Mouse (Mus musculus) macrophage (primary cell): ENCODE data around the gene Piezo1. TPM values are rescaled to one million over a fixed set of nuclear protein-coding genes. Genes with fewer than 3 reads are reported as not detected.

ENCODE experiments used
- H3K27ac ChIP-seq: fragments of 350-480 bp; formaldehyde crosslinking; 2 replicates; pipeline ENCODE4 v1.9.0; 2021
- H3K36me3 ChIP-seq: fragments of 350-480 bp; formaldehyde crosslinking; 2 replicates; pipeline ENCODE4 v1.9.0; 2021; ENCODE audit errors: inconsistent target
- H3K4me3 ChIP-seq: fragments of 350-480 bp; formaldehyde crosslinking; 2 replicates; pipeline ENCODE4 v1.9.0; 2021; ENCODE audit errors: inconsistent target
- H3K79me2 ChIP-seq: fragments of 350-480 bp; formaldehyde crosslinking; 2 replicates; pipeline ENCODE4 v1.9.0; 2021; ENCODE audit errors: inconsistent target
- WGBS: methylation state at CpG from one replicate; pipeline ENCODE4 v1.1.7; 2026; ENCODE audit warnings: inconsistent platforms; ENCODE audit not compliant: missing documents; 5-methylcytosine and 5-hydroxymethylcytosine counted together
- polyA plus RNA-seq: library from polyadenylated mRNA; stranded (reverse); fragments of 250-400 nt; gene quantifications from 3 replicates; pipeline ENCODE4 v1.2.4, GENCODE M21; 2018; ENCODE audit warnings: inconsistent platforms
- total RNA-seq, 78 experiments: library from RNA; depleted of rRNA; stranded (reverse); fragments of 250-400 nt; gene quantifications; 1 replicate in 9 of 78; 2 replicates in 24 of 78; 3 replicates in 43 of 78; 4 replicates in 2 of 78; pipeline ENCODE4 v1.2.4; 2018; ENCODE audit warnings: inconsistent platforms in 56 of 78

Piezo1 gene
- 1,000 to 10,000 TPM in 3 of 26 experiments, 100 to 1,000 TPM in 22, 10 to 100 TPM in 1; 87.6 to 1,687 (median 236) TPM for total RNA-seq (2018; cell fraction: chromatin; rRNA removed)
- total RNA-seq (2018; cell fraction: cytosol; rRNA removed): 100 to 1,000 TPM in 1 of 26 experiments, 10 to 100 TPM in 25; 40.5 to 139 (median 66.7) TPM
- 100 to 1,000 TPM; 100 to 685 (median 171) TPM for total RNA-seq (2018; cell fraction: nucleus; rRNA removed)
- 43.2 to 134 TPM (median 57.2 TPM) in 3 replicates for polyA plus RNA-seq

DNA sequence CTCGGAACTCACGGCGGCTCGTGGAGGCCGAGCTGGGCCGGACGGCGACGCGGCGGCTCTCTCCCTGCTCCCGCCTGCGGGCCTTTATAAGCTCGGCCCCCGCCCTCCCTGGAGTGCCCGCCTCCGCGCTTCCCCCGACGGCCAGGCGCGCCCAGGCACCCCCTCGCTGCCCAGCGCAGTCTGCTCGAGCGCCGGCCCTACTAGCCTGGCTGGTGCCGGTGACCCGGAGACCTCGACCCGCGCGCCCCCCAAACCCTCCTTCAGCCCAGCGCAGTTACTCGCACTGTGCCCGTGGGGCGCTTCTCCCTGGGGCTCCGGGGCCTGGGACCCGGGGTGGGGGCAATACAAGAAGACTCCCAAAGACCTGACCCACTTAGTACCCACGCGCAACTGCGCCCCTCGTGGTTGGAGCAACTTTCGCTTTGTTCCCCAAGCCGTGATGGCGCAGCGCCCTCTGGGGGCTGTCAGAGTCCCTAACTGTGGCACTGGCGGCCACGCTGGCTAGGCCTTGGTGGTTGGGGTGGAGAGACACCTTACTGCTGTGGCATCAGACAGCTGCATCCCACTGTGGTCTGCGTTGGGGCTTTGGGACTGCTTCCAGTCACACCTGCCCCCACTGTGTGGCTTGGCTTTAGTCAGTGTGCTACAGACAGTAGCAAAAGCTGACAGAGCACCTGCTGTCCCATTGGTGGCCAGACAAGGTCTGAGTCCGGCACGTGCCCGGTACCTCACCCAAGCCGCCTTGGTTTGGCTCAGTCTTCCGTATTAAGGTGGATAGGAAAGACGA is at the start of gene Piezo1:
Piezo1 (minus strand) TSS at position 65 of the 787 bp plus-strand sequence.
- Histone ChIP-seq H3K4me3 (peak within 1 kb of the TSS; percentile 61), H3K36me3 (no peaks in the 10 kb centered on the region), H3K79me2 (peaks cover 41% of the 10 kb centered on the region), H3K27ac (peak within 1 kb of the TSS; percentile 69)
- 8% methylated on average over 56 of the region's 56 CpGs for WGBS

DNA sequence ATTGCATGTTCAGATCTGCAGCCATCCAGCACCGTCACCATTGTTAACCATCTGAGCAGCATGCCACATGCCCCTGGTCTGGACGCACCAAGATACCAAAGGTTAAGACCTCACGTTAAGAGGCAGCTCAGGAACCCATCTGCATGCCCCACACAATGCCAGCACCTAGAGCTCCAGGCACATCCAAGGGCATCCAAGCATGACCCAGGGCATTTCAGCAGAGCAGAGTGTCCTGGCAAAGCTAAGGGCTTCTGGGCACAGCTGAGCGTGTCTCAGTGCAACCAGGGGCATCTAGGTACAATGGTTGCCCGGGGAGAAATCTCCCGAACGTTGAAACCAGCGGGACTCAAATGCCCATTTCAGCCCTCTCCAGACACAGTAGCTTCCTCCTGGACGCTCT is 49.5 kb upstream of the Piezo1 start:
- Histone ChIP-seq H3K79me2 (no peaks in the 10 kb centered on the region; the same call in 1 of the 2 replicates), H3K27ac (no peak overlapping the region), H3K4me3 (no peak overlapping the region), H3K36me3 (peaks cover 54% of the 10 kb centered on the region)
- WGBS: over 99% methylated on average over 9 of the region's 9 CpGs

DNA sequence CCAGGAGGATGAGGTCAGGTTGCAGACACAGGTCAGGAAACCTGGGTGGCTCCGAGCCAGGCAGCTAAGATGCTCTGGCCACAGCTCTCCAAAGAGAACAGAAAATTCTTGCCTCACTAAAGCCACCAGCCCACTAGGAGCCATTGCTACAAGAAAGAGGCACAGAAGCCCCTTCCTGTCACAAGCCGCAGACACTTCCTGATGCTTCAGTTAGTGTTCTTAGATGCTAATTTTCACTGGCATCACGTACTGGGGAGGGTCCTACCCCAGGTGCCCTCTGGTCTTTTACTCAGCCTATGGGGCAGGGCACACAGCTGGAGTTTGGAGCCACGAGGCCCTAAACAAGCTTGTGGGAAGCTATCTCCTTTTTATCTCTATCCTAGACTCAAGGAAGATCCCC is 44.9 kb upstream of the Piezo1 start:
- 37% methylated on average over 4 of the region's 4 CpGs for WGBS
- Histone ChIP-seq H3K27ac (no peak overlapping the region), H3K4me3 (no peak overlapping the region), H3K79me2 (no peaks in the 10 kb centered on the region), H3K36me3 (peaks cover 54% of the 10 kb centered on the region)

DNA sequence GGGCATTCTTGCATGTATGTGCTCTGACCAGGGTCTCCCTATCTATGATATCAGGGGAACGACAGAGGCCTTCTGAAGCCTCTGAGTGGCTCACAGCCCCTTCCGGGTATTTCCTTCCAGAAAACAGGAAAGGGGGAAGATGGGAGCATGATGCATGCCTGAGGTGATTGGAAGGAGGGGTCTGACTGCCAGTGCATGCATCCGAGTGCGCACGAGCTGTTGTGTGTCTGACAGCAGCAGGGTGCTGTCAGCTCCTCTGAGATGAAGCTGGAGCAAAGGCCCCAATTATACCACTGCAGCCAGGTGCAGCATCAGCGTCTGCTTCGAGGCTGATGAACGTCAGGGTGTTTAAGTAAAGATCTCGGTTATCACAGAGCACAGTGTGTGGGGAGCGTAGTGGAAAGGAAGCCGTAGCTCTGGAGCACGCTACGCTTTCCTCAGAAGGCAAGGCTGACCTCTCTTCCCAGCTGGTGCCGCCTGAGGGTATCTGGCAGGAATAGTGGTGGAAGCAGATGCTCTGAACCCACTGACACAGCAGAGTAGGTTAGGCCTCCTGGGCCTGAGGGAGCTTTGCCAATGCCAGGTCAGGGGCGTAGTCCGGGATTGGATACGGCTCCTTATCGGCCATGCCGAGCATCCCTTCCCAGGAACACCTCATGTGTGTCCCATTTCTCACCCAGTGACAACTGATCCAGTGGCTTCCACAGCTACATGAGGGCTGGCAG is 42.8 kb upstream of the Piezo1 start:
- Histone ChIP-seq H3K27ac (no peak overlapping the region), H3K36me3 (peaks cover 33% of the 10 kb centered on the region), H3K79me2 (no peaks in the 10 kb centered on the region), H3K4me3 (no peak overlapping the region)
- 90% methylated on average over 17 of the region's 19 CpGs for WGBS

DNA sequence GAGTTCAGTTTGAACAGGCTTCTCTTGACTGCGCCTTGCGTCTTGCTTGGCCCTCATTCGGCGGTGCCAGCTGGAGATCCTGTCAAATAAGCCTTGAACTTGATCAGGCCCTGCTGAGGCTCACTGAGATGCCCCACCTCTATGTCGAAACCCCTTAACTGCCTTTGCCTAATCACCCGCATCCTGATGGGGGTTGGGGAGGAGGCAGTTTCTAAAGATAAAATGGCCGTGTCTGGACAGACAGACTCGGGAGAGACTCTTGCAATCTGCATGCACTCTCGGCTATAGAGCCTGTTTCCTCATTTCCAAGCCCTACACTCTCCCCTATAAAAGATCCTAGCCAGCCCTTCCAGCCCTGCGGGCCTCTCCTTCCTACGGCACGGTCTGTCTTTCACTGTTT is 42.1 kb upstream of the Piezo1 start:
- Histone ChIP-seq H3K79me2 (no peaks in the 10 kb centered on the region), H3K36me3 (peaks cover 26% of the 10 kb centered on the region), H3K4me3 (no peak overlapping the region), H3K27ac (no peak overlapping the region)
- 39% methylated on average over 12 of the region's 12 CpGs for WGBS

DNA sequence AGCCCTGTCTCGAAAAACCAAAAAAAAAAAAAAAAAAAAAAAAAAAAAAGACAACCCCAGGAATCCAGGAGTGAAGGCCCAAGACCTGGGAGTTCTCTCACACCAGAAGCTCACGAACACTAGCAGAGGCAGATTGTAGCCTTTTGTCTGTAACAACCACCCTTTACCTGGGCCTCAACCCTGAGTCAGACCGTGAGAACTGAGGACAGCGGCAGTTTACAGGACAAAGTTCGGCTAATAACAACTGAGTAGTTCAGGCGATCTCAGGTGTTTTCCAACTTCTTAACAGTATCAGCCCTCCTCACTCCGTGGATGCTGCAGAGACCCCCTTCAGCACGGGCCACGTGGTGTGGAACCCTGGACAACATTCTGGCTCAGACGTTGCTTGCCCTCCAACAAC is 35.6 kb upstream of the Piezo1 start:
- H3K36me3 ChIP-seq: no peaks in the 10 kb centered on the region
- no peak overlapping the region for H3K27ac ChIP-seq
- no peaks in the 10 kb centered on the region for H3K79me2 ChIP-seq
- WGBS: 95% methylated on average over 8 of the region's 10 CpGs
- no peak overlapping the region for H3K4me3 ChIP-seq

DNA sequence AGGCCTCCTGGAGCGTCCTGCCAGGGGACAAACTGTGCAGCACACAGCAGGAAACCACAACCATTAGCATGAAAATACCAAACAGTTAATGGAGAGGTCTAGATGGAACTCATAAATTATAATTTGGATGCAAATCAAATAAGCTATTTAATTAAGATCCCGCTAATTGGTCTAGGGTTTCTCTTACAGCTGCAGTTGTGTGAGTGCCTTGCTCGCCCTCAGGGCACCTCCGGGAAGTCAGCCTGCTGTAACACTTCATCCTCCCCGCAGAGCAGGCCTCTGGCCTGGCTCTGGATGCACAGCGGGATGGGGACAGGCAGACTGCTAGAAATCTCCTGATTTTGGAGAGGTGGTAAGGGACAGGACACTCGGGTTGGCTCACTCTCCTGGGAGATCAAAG is 35.0 kb upstream of the Piezo1 start:
- H3K79me2 ChIP-seq: no peaks in the 10 kb centered on the region
- WGBS: 91% methylated on average over 7 of the region's 7 CpGs
- H3K27ac ChIP-seq: peak overlapping the region; percentile 68
- H3K36me3 ChIP-seq: no peaks in the 10 kb centered on the region
- no peak overlapping the region for H3K4me3 ChIP-seq

DNA sequence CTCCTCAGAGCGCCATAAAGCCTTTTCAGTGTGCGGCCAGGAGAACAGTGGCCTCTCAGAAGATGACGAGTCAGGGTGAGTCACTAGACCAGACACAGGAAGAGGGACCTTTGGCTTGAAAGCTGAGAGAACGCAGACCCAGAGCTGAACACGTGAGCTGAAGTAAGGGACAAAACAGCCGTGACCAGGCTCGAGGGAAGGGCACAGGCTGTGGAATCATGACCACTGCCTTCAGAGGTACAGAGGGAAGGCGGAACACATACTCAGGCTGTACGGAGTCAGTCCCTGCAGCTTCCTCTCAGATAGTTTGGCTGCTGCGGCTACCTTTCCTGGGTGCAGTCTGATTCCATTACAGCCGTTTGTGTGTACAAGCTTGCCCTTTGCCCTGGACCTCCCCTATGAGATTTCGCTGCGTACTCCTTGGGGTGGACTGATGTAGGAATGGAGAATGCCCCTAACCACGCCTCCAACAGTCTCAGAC is 34.3 kb upstream of the Piezo1 start:
- WGBS: 50% methylated on average over 14 of the region's 14 CpGs
- Histone ChIP-seq H3K27ac (peak overlapping the region; percentile 68), H3K79me2 (no peaks in the 10 kb centered on the region), H3K36me3 (no peaks in the 10 kb centered on the region), H3K4me3 (no peak overlapping the region)

DNA sequence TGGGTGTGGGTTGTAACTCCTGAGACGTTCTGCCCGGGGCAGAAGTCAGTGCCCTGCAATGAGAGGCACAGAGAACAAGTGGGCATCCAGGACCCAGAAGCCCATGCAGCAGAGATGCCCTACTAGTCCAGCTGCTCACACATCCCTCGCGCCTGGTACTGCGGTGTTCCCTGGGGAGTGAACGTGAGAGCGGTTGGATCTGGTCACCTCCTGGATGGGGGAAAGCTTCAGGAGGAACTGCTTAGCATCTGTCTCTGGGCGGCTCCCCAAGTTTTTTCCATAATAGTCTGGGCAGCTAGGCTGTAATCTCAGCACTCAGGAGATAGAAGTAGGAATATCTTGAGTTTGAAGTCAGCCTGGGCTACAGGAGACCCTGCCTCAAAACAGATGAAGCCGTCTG is 33.9 kb upstream of the Piezo1 start:
- no peaks in the 10 kb centered on the region for H3K79me2 ChIP-seq
- H3K4me3 ChIP-seq: no peak overlapping the region
- H3K36me3 ChIP-seq: no peaks in the 10 kb centered on the region
- H3K27ac ChIP-seq: peak overlapping the region; percentile 68
- 87% methylated on average over 9 of the region's 9 CpGs for WGBS

DNA sequence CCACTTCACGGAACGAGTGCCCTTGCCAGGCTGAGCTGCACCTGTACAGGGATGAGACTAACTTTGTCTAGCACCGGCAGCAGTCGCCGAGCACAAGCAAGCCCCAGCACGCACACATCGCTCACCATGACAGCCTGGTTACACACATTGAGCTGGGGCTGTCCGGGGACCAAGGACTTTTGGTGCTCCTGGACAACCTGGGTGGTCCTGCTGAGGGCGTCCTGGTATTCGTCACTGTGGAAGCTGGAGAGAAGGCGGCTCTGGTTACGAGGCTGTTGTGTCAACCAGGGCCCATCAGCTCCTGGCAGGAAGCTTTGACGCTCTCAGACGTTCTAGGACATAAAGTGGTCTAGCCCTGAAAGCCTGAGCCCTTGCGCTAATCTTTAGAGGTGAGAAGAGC is 29.8 kb upstream of the Piezo1 start:
- Histone ChIP-seq H3K79me2 (peaks cover 5% of the 10 kb centered on the region), H3K27ac (no peak overlapping the region), H3K36me3 (0 out of 2 replicates have a peak, but pooled peaks cover 9% of the 10 kb centered on the region), H3K4me3 (no peak overlapping the region)
- WGBS: 97% methylated on average over 8 of the region's 15 CpGs

DNA sequence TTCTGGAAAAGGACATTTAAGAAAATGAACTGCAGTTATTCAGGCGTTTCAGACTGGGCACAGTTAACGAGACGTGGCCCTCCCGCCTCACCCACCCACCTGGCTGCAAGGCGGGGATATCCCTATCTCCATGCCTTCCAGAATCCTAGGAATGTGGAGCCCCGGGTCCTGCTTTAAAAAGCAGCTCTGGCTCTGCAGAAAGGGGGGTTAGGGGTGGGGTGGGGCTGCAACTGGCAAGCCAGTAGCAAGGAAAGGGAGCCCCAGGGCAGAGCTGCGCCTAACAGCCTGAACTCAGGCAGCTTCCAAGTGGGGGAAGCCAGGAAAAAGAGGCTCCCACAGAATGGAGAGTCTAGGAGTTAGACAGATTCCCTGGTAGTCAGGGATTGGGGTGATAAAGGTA is 28.1 kb upstream of the Piezo1 start:
- WGBS: 90% methylated on average over 7 of the region's 7 CpGs
- H3K79me2 ChIP-seq: peaks cover 20% of the 10 kb centered on the region
- 0 out of 2 replicates have a peak, but pooled peaks cover 9% of the 10 kb centered on the region for H3K36me3 ChIP-seq

DNA sequence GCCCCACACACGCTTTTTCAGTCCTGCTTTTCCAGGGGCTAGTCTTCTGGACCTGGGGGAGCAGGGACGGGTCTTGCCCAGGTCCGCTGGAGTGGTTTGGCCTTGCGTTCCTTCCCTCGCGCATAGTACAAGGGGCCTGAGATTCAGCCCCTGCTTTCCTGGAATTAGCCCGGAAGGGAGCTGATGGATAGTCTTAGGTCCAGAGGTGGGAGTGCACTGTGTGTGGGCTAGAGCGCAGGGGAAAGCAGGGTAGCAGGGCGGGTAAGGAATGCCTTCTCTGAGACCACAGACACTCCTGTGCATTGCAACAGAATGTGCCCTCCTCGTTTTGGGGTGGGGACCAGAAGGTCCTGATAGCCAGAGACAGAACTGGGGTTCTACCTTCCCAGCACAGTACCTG is 26.0 kb upstream of the Piezo1 start:
- Histone ChIP-seq H3K4me3 (no peak overlapping the region), H3K79me2 (peaks cover 25% of the 10 kb centered on the region), H3K36me3 (peaks cover 22% of the 10 kb centered on the region; the same call in 1 of the 2 replicates), H3K27ac (no peak overlapping the region)
- WGBS: 74% methylated on average over 10 of the region's 10 CpGs

More for the DNA sequence above, 28.1 kb upstream of the Piezo1 start:
- H3K27ac ChIP-seq: no peak overlapping the region
- no peak overlapping the region for H3K4me3 ChIP-seq

DNA sequence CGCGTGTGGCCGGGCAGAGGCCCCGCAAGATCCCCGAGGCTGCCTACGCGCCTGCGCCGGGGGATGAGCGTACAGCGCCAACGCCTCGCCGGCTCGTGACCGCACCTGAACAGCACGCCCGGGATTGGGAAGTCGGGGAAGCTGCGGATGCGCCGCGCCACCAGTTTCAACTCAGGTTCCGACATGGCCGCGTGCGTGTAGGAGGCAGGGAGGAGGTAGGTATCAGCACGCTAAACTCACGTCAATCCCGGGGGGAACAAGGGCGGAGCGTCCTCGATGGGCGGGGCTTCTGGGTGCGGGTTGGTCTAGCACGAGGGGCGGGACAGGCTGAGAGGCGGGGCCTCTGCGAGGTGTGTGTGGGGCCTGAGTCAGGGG is 25.5 kb upstream of the Piezo1 start, which contains the start of gene Aprt:
Aprt (minus strand) TSS at position 262 of the 375 bp plus-strand sequence.
- WGBS: under 1% methylated on average over 37 of the region's 39 CpGs
- Histone ChIP-seq H3K79me2 (peaks cover 30% of the 10 kb centered on the region), H3K36me3 (peaks cover 26% of the 10 kb centered on the region; the same call in 1 of the 2 replicates), H3K27ac (peak within 1 kb of the TSS; percentile 78), H3K4me3 (peak within 1 kb of the TSS; percentile 78)

DNA sequence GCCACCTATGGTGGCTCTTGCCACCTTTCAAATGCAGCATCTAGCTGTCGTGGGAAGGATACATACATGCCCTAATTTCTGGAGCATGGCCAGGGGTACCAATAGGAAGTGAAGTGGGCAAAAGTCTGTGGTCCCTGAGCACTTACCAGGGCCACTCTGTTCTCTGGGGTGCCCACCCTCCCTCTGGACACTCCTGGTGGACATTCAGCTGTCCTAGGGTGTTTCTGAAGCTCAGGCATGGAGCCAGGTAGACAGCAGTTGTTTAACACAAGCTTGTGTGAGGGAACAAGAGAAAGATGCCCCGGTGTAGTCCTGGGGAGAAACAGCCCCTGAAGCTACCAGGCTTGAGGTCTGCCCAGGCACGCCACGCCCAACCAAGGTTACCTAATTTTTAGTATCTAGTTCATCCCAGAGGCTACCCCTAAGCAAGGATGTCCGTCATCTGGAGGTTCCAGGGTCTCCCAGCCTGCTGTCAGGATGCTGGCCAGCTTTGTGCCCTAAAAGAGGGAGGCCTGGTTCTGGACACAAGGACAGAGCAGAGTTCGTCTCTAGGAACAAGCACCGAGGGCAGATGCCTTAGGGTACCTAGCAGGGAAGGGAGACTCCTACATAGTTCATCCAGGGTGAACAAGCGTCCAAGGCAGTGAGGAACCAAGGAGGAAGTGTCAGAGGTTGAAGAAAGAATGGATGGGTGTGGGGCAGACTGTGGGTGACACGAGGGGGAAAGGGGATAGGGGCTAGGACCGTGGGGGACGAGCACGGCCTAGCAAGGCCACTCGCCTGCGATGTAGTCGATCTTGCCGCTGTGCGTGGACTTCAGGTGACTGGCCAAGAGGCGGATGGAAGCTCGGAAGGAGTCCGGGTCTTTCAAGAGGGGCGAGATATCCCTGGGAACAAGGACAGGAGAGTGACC is 24.9 kb upstream of the Piezo1 start:
- H3K36me3 ChIP-seq: peaks cover 31% of the 10 kb centered on the region

More for the DNA sequence above, 24.9 kb upstream of the Piezo1 start:
- Histone ChIP-seq H3K79me2 (peaks cover 36% of the 10 kb centered on the region), H3K4me3 (peak overlapping the region; percentile 78), H3K27ac (peak overlapping the region; percentile 78)
- WGBS: 10% methylated on average over 21 of the region's 21 CpGs
